Mouse (Mus musculus) liver, embryonic 15.5 days (tissue): ENCODE measurements around the gene Krba1. TPM values are rescaled to one million over a fixed set of nuclear protein-coding genes. Genes with fewer than 3 reads are reported as not detected.

Experiments used
- ATAC-seq: fragments of 200-750 bp; cut with Nextera tagmentation; 2 replicates; pipeline ENCODE4 v1.8.0; 2017; ENCODE audit warnings: moderate number of reproducible peaks, mild to moderate bottlenecking, moderate library complexity; ENCODE audit not compliant: insufficient read depth
- H3K27ac ChIP-seq: fragments of 300-500 bp; sonication (generic); replicated peaks from 2 replicates; pipeline ENCODE4 v1.5.1; 2015; ENCODE audit warnings: mild to moderate bottlenecking, inconsistent platforms
- H3K27me3 ChIP-seq: fragments of 300-500 bp; sonication (generic); 2 replicates; pipeline ENCODE4 v1.6.1; 2015; ENCODE audit warnings: mild to moderate bottlenecking, inconsistent platforms
- H3K36me3 ChIP-seq: fragments of 300-500 bp; sonication (generic); replicated peaks from 2 replicates; pipeline ENCODE4 v1.6.1; 2015; ENCODE audit warnings: moderate library complexity, mild to moderate bottlenecking, inconsistent platforms
- H3K4me1 ChIP-seq: fragments of 300-500 bp; sonication (generic); replicated peaks from 2 replicates; pipeline ENCODE4 v1.6.1; 2015; ENCODE audit warnings: inconsistent platforms
- H3K4me2 ChIP-seq: fragments of 300-500 bp; sonication (generic); 2 replicates; pipeline ENCODE4 v1.6.1; 2015; ENCODE audit warnings: moderate library complexity, mild to moderate bottlenecking, inconsistent platforms
- H3K4me3 ChIP-seq: fragments of 300-500 bp; sonication (generic); replicated peaks from 2 replicates; pipeline ENCODE4 v1.5.1; 2015; ENCODE audit warnings: mild to moderate bottlenecking, inconsistent platforms
- H3K9ac ChIP-seq: fragments of 300-500 bp; sonication (generic); 2 replicates; pipeline ENCODE4 v1.6.1; 2015; ENCODE audit warnings: moderate library complexity, mild to moderate bottlenecking, inconsistent platforms
- H3K9me3 ChIP-seq: fragments of 300-500 bp; sonication (generic); replicated peaks from 2 replicates; pipeline ENCODE4 v1.6.1; 2016; ENCODE audit warnings: inconsistent platforms
- WGBS: fragments of 180-500 bp; shearing (Covaris S2); methylation state at CpG from one replicate; pipeline ENCODE4 v1.1.7; 2015; ENCODE audit warnings: mixed read lengths; ENCODE audit not compliant: insufficient replicate concordance; 5-methylcytosine and 5-hydroxymethylcytosine counted together
- polyA plus RNA-seq: library from polyadenylated mRNA; unstranded; fragments of >200 nt; fragmentation: Nextera tagmentation; extraction: Ambion mirVana; gene quantifications from 2 replicates; pipeline ENCODE4 v1.2.1, GENCODE M21; 2015

The Krba1 gene
- polyA plus RNA-seq, 1 experiment from 2014 or later: 1.8 TPM

- Histone ChIP-seq H3K9me3 (no peaks in the 10 kb centered on the region), H3K27ac (peak overlapping the region; percentile 29; the same call in 1 of the 2 replicates), H3K36me3 (peaks cover 19% of the 10 kb centered on the region; the same call in 1 of the 2 replicates), H3K27me3 (peaks cover 47% of the 10 kb centered on the region), H3K4me2 (peak overlapping the region; percentile 70), H3K4me3 (peak overlapping the region; percentile 60), H3K4me1 (no peaks in the 10 kb centered on the region; the same call in 1 of the 2 replicates), H3K9ac (no peak overlapping the region)
- peak; percentile 75 for ATAC-seq
- WGBS: 6% methylated on average over 19 of the region's 19 CpGs
Observed at GRCm38 (mm10) chr6:48443592-48444309, 48.4 kb downstream of the Krba1 start.

- WGBS: under 1% methylated on average over 31 of the region's 34 CpGs
- H3K4me2 ChIP-seq: peak overlapping the region; percentile 70
- H3K36me3 ChIP-seq: peaks cover 16% of the 10 kb centered on the region; the same call in 1 of the 2 replicates
- no peaks in the 10 kb centered on the region for H3K9me3 ChIP-seq
- H3K27me3 ChIP-seq: peaks cover 40% of the 10 kb centered on the region
- peak overlapping the region; percentile 60 for H3K4me3 ChIP-seq
- peak; percentile 60 for ATAC-seq
- peak overlapping the region; percentile 50 for H3K9ac ChIP-seq
- peak overlapping the region; percentile 56; the same call in 1 of the 2 replicates for H3K27ac ChIP-seq
- no peaks in the 10 kb centered on the region; the same call in 1 of the 2 replicates for H3K4me1 ChIP-seq
Observed at GRCm38 (mm10) chr6:48444310-48445180, 49.2 kb downstream of the Krba1 start.

GRCm38 (mm10) chr6:48445181-48446101, 50.1 kb downstream of the Krba1 start, which contains the start of gene Zfp467:
Zfp467 (minus strand) TSS chr6:48445825.
- Histone ChIP-seq H3K4me3 (peak within 1 kb of the TSS; percentile 60), H3K27me3 (peaks cover 40% of the 10 kb centered on the region), H3K9ac (peak within 1 kb of the TSS; percentile 50), H3K36me3 (peaks cover 16% of the 10 kb centered on the region; the same call in 1 of the 2 replicates), H3K4me2 (peak within 1 kb of the TSS; percentile 70), H3K9me3 (no peaks in the 10 kb centered on the region), H3K4me1 (no peaks in the 10 kb centered on the region; the same call in 1 of the 2 replicates), H3K27ac (peak within 1 kb of the TSS; percentile 56)
- under 1% methylated on average over 64 of the region's 65 CpGs for WGBS
- no peak for ATAC-seq

- no peak overlapping the region for H3K27ac ChIP-seq
- no peak overlapping the region for H3K9ac ChIP-seq
- H3K4me2 ChIP-seq: peak overlapping the region; percentile 70
- H3K9me3 ChIP-seq: no peaks in the 10 kb centered on the region
- peaks cover 40% of the 10 kb centered on the region for H3K27me3 ChIP-seq
- H3K4me1 ChIP-seq: no peaks in the 10 kb centered on the region; the same call in 1 of the 2 replicates
- H3K36me3 ChIP-seq: peaks cover 14% of the 10 kb centered on the region; the same call in 1 of the 2 replicates
- ATAC-seq: no peak
- H3K4me3 ChIP-seq: peak overlapping the region; percentile 60; the same call in 1 of the 2 replicates
- WGBS: 41% methylated on average over 3 of the region's 3 CpGs
Observed at GRCm38 (mm10) chr6:48446256-48446655, 50.9 kb downstream of the Krba1 start.

GRCm38 (mm10) chr6:48446896-48447295, 51.5 kb downstream of the Krba1 start:
- peaks cover 8% of the 10 kb centered on the region; the same call in 1 of the 2 replicates for H3K36me3 ChIP-seq
- H3K4me1 ChIP-seq: no peaks in the 10 kb centered on the region; the same call in 1 of the 2 replicates
- ATAC-seq: no peak
- no peak overlapping the region for H3K9ac ChIP-seq
- no peak overlapping the region for H3K4me2 ChIP-seq
- peaks cover 40% of the 10 kb centered on the region for H3K27me3 ChIP-seq
- 73% methylated on average over 3 of the region's 3 CpGs for WGBS
- no peak overlapping the region for H3K4me3 ChIP-seq
- no peak overlapping the region for H3K27ac ChIP-seq
- H3K9me3 ChIP-seq: no peaks in the 10 kb centered on the region

GRCm38 (mm10) chr6:48447929-48448328, 52.5 kb downstream of the Krba1 start, which contains the start of gene Sspo:
Sspo (plus strand) TSS chr6:48448229.
- Histone ChIP-seq H3K9ac (no peak within 1 kb of the TSS), H3K27ac (no peak within 1 kb of the TSS), H3K36me3 (no peaks in the 10 kb centered on the region), H3K27me3 (peaks cover 40% of the 10 kb centered on the region), H3K9me3 (no peaks in the 10 kb centered on the region), H3K4me2 (no peak within 1 kb of the TSS), H3K4me3 (no peak within 1 kb of the TSS), H3K4me1 (no peaks in the 10 kb centered on the region; the same call in 1 of the 2 replicates)
- no peak for ATAC-seq
- 65% methylated on average over 1 of the region's 1 CpGs for WGBS

- no peak for ATAC-seq
- H3K9ac ChIP-seq: no peak overlapping the region
- no peaks in the 10 kb centered on the region for H3K36me3 ChIP-seq
- H3K4me1 ChIP-seq: no peaks in the 10 kb centered on the region; the same call in 1 of the 2 replicates
- H3K4me2 ChIP-seq: no peak overlapping the region
- no peaks in the 10 kb centered on the region for H3K9me3 ChIP-seq
- no peak overlapping the region for H3K27ac ChIP-seq
- H3K4me3 ChIP-seq: no peak overlapping the region
- 20% methylated on average over 7 of the region's 7 CpGs for WGBS
- peaks cover 40% of the 10 kb centered on the region for H3K27me3 ChIP-seq
Observed at GRCm38 (mm10) chr6:48448527-48448926, 53.1 kb downstream of the Krba1 start.

- Histone ChIP-seq H3K9me3 (no peaks in the 10 kb centered on the region), H3K4me1 (no peaks in the 10 kb centered on the region), H3K4me2 (no peak overlapping the region), H3K27me3 (peaks cover 5% of the 10 kb centered on the region), H3K9ac (no peak overlapping the region), H3K4me3 (no peak overlapping the region), H3K36me3 (no peaks in the 10 kb centered on the region), H3K27ac (no peak overlapping the region)
- WGBS: 42% methylated on average over 1 of the region's 1 CpGs
- ATAC-seq: no peak
Observed at GRCm38 (mm10) chr6:48452151-48452550, 56.8 kb downstream of the Krba1 start.

GRCm38 (mm10) chr6:48452771-48453170, 57.4 kb downstream of the Krba1 start:
- H3K27me3 ChIP-seq: 0 out of 2 replicates have a peak, but pooled peaks cover 3% of the 10 kb centered on the region
- 49% methylated on average over 3 of the region's 3 CpGs for WGBS
- H3K4me2 ChIP-seq: no peak overlapping the region
- H3K36me3 ChIP-seq: no peaks in the 10 kb centered on the region
- no peaks in the 10 kb centered on the region for H3K4me1 ChIP-seq
- H3K27ac ChIP-seq: no peak overlapping the region
- H3K9me3 ChIP-seq: no peaks in the 10 kb centered on the region
- no peak for ATAC-seq
- no peak overlapping the region for H3K4me3 ChIP-seq
- H3K9ac ChIP-seq: no peak overlapping the region

- WGBS: 72% methylated on average over 13 of the region's 13 CpGs
- ATAC-seq: no peak
Observed at GRCm38 (mm10) chr6:48464966-48465679, 69.7 kb downstream of the Krba1 start.

More at GRCm38 (mm10) chr6:48464966-48465679, 69.7 kb downstream of the Krba1 start:
- Histone ChIP-seq H3K9me3 (no peaks in the 10 kb centered on the region), H3K27ac (no peak overlapping the region), H3K4me1 (no peaks in the 10 kb centered on the region), H3K4me2 (no peak overlapping the region), H3K27me3 (no peaks in the 10 kb centered on the region), H3K36me3 (no peaks in the 10 kb centered on the region), H3K9ac (no peak overlapping the region), H3K4me3 (no peak overlapping the region)
